Mouse (Mus musculus): ENCODE results near the gene Fuz.

DNA sequence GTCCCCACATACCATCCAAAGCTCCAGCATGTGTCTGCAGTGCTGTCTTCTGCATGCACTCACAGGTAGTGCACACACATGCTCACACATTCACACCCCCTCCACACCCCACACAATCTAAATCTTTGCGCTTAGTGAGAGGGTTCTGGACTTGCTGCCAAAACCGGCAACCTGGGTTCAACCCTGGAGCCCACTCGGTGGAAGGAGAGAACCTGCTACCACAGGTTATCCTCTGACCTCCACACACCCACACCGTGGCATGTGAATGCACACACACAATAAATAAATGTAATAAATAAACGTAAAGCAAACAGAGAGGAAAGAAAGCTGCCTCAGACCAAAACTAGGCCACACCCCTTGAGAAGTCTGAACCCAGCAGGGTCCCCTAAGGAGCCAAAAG, 48.1 kb upstream of the Fuz start:
- no peak for TF ChIP-seq CTCF (IDR thresholded peaks at IDR 0.05; ENCODE audit: extremely low read depth, insufficient read depth, low read length)
- no peak for TF ChIP-seq POLR2A (IDR thresholded peaks at IDR 0.05; ENCODE audit: extremely low read depth, insufficient read depth, low read length)

Data from cortical plate, adult 2 months (tissue).